Comparison of ENCODE assay signal across 19 mouse cellular contexts in genomic region chr1:121136284-121136683, GRCm38 (mm10).
"Had no signal": no experiment of that assay in that cellular context is flagged by ENCODE, and none has a peak within 500 bp of the region (broad histone marks: within the 10 kb centered on the region; RNA-seq: fewer than 3 reads in every experiment).

No protein-coding gene starts in this region.

- H3K4me2 ChIP-seq: lung, embryonic 14.5 days; midbrain, embryonic 12.5 days; neural tube, embryonic 13.5 days; neural tube, embryonic 15.5 days had no signal

- H3K9ac ChIP-seq: lung, embryonic 14.5 days; midbrain, embryonic 12.5 days; neural tube, embryonic 13.5 days; neural tube, embryonic 15.5 days had no signal

- H3K27me3 ChIP-seq: neural tube, embryonic 13.5 days; neural tube, embryonic 15.5 days had no signal

- H3K9me3 ChIP-seq: midbrain, embryonic 10.5 days; midbrain, embryonic 12.5 days; neural tube, embryonic 13.5 days; neural tube, embryonic 15.5 days had no signal

- H3K27ac ChIP-seq: midbrain, embryonic 10.5 days; midbrain, embryonic 12.5 days; neural tube, embryonic 13.5 days; neural tube, embryonic 15.5 days had no signal

- H3K4me3 ChIP-seq: midbrain, embryonic 10.5 days; midbrain, embryonic 12.5 days; myocyte; neural tube, embryonic 13.5 days; neural tube, embryonic 15.5 days had no signal

- ATAC-seq: midbrain, embryonic 16.5 days had no signal

- DNase-seq: lung, adult 18-20 months; lung, embryonic 14.5 days; lung, postnatal 10 days; lung, postnatal 4 days; midbrain, embryonic 14.5 days; retina, postnatal 1 day; right cerebral cortex, adult 18-20 months; right cerebral cortex, postnatal 25 days; right cerebral cortex, postnatal 4 days; spleen, adult 18-20 months; thymus, adult 2 months; thymus, postnatal 14 days; thymus, postnatal 36 days had no signal

- H3K4me1 ChIP-seq: midbrain, embryonic 10.5 days; midbrain, embryonic 12.5 days; neural tube, embryonic 13.5 days; neural tube, embryonic 15.5 days had no signal

- H3K36me3 ChIP-seq: midbrain, embryonic 10.5 days; midbrain, embryonic 12.5 days; neural tube, embryonic 13.5 days; neural tube, embryonic 15.5 days had no signal
